Mouse (Mus musculus) NIH3T3 (cell line): ENCODE measurements around the gene Trim43a.
"Not testable (repeated sequence)": the region's sequence is repeated elsewhere in the genome, so short reads cannot be mapped to it uniquely, and the experiment has no call there.

Source experiments
- DNase-seq: peaks from one replicate; pipeline ENCODE4 v3.0.0-alpha.2; 2012; ENCODE audit warnings: low read depth

The Trim43a gene

GRCm38 (mm10) chr9:88580591-88580990 is at the start of gene Trim43a:
Trim43a (plus strand) TSS chr9:88580891.
- not testable (repeated sequence) for DNase-seq

DNA sequence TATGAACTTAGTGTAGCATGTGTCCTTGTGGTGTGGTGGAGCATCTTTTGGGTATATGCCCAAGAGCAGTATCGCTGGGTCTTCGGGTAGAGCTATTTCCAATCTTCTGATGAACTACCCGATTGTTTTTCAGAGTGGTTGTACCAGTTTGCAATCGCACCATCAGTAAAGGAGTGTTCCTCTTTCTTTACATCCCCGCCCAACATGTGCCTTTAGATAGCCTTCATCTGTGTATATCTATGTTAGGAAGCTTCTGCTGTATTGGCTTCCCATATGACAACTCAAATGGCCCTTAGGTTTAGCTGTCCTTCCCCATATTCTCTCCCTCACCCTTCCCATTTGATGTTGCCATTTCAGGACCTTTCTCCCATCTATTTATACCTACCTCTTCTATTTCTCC is 46.6 kb upstream of the Trim43a start:
- DNase-seq, result no peak

GRCm38 (mm10) chr9:88539546-88540224 is 41.0 kb upstream of the Trim43a start:
- no peak for DNase-seq

GRCm38 (mm10) chr9:88542816-88543215 is 37.9 kb upstream of the Trim43a start:
- peak; percentile 76 for DNase-seq

- DNase-seq, result peak; percentile 61
Observed at GRCm38 (mm10) chr9:88545534-88545933, 35.2 kb upstream of the Trim43a start.

DNA sequence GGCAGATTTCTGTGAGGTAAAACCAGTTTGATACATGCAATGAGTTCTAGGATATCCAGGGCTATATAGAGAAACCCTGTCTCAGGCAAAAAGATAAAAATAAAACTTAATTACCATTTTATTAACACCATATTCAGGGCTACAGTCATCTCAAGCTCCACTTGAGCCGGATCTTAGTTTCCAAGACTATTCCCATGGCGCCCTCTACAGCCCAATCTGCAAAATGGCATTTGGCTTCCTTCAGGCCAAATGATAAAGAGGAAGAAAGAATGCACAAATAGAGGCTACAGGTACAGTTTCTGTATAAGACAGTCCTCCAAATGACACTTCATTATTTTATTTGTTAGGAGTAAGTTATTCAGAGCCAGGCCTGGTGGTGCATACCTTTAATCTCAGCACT is 34.5 kb upstream of the Trim43a start:
- peak; percentile 68 for DNase-seq

DNA sequence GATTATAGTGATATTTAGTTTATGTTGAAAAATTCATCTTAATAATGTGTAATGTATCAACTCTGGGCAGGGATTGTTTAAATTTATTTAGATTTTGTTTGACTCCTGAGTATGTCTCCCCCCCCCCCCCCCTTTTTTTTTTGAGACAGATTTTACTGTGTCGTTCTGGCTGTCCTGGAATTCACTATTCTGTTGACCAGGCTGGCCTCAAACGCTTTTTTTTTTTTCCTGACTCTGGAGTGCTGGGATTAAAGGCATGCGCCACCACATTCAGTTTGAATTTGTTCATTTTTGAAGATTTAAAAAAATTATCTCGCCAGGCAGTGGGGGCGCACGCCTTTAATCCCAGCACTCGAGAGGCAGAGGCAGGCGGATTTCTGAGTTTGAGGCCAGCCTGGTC is 34.0 kb upstream of the Trim43a start:
- DNase-seq, result no peak

- peak; percentile 79 for DNase-seq
Observed at GRCm38 (mm10) chr9:88547270-88547669, 33.4 kb upstream of the Trim43a start.

- peak; percentile 81 for DNase-seq
Observed at GRCm38 (mm10) chr9:88547851-88548613, 32.7 kb upstream of the Trim43a start, which contains the start of gene Zfp949. Zfp949 (plus strand) TSS chr9:88548020.

- peak; percentile 59 for DNase-seq
Observed at GRCm38 (mm10) chr9:88548614-88548945, 32.1 kb upstream of the Trim43a start.

- no peak for DNase-seq
Observed at GRCm38 (mm10) chr9:88553071-88553470, 27.6 kb upstream of the Trim43a start.

DNA sequence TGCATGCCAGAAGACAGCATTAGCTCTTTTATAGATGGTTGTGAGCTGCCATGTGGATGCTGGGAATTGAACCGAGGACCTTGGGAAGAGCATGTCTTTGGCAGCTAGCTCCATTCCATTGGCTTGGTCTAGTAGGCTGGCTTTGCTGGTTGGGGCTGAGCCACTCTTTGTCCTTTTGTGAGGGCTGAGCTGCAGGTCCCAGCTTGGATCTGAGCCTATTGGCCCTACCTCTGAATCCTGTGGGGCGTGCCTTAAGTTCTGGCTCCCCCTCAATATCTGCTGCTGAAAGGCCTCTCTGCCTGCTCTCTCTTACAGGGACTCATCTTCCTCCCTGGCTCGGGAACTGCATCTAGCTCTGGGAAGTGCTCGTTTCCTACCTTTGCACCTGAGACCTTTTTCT is 22.5 kb upstream of the Trim43a start:
- no peak for DNase-seq

DNA sequence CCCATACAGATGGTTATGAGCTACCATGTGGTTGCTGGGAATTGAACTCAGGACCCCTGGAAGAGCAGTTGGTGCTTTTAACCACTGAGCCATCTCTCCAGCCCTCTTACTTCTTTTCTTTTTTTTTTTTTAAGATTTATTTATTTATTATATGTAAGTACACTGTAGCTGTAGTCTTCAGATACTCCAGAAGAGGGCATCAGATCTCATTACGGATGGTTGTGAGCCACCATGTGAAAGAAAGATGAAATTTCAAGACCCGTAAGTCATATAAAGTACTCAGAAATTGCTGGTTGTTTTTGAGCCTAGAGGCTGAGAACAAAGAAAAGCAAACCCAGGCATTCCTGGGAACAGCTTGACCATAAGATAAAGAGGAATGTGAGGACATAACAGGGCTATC is 19.2 kb upstream of the Trim43a start:
- peak; percentile 12 for DNase-seq

DNA sequence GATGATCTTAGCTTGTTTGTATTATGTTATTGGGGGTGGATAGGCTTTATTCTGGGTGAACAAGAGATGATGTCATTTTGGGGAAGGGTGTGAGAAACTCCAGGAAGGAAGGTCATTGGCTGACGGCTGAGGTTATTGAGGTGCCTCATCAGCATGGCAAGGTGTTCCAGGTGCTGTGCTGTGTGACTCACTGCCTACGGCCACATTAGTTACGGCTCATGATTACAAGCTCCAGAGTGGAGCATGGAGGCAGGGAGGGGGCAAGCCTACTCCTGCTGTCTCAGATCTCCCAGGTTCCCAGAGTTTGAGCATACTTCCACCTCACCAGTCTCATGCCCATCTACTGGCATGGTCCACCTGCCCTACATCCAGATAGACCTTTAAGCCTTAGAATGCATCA is 10.2 kb upstream of the Trim43a start:
- not testable (repeated sequence) for DNase-seq

DNA sequence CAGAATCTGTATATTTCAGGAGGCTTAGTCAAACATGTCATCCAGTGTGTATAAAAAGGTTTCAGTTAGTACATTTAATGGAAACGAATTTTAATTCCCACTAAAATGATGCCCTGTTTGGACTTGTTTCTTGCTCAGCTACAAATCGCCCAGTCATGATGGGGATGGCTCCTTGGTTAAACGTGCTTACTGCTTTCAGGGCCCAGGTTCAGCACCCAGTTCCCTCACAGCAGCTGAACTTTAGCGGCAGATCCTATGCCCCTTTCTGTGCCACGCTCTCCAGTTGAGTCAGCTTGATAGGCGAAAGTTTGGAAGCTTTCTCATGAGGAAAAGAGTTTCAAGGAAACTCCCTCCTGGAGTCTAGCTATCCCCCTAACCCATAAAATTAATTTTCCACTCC is 13.0 kb downstream of the Trim43a start:
- DNase-seq, result not testable (repeated sequence)

DNA sequence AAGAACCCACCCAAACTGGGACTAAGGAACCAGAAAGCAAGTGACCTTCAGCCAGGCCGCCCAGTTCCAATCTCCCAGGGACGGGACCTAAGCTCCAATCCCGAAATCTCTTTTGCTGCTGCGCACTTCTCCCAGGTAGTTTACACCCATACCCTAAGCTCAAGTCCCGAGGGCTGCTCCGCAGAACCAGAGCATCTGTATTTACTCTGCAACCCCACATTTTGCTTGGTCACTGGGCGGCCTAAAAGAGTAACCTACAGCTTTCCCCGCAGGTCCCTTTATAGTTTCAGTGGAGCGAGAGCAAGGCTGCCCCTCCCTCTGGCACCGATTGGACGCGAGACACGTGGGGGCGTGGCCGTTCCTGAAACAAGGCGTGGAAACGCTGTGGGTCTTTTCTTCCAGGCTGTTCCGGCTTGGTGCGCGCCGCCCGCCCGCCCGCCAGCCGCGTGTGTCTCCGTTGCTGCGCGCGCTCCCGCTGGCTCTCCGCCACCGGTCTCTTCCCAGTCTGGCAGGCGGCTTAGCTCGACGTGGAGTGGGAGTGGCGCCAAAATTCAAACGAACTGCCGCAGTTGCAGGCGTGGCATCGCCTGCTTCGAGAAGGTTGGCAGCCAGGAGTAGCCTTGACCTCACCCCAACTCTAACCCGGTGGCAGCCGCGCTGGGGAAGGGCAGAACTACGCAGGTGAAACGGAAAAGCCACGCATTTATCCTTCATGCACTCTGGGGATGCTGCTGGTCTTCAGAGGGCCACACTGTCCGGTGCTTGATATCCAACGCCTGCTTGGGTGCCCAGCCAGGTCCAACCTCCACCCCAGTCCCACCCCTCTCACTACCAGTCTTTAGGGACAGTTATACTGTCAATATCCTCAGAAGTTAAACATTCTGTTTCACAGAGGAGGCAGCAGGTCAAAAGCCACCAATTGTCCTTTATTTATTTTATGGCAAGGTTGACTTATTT is 18.8 kb downstream of the Trim43a start:
- DNase-seq, result peak; percentile 35

- not testable (repeated sequence) for DNase-seq
Observed at GRCm38 (mm10) chr9:88625803-88626514, 45.3 kb downstream of the Trim43a start.

GRCm38 (mm10) chr9:88638125-88638524 is 57.4 kb downstream of the Trim43a start:
- DNase-seq, result not testable (repeated sequence)
